Mouse (Mus musculus) ovary, postnatal 10 days (tissue): ENCODE measurements around the gene Hax1.
A peak's percentile ranks its signal among the peaks of the same experiment; 100 is the strongest.

Source experiments
- DNase-seq: peaks from one replicate; pipeline ENCODE4 v3.0.0; 2022; ENCODE audit warnings: low spot score

Hax1 gene

DNA sequence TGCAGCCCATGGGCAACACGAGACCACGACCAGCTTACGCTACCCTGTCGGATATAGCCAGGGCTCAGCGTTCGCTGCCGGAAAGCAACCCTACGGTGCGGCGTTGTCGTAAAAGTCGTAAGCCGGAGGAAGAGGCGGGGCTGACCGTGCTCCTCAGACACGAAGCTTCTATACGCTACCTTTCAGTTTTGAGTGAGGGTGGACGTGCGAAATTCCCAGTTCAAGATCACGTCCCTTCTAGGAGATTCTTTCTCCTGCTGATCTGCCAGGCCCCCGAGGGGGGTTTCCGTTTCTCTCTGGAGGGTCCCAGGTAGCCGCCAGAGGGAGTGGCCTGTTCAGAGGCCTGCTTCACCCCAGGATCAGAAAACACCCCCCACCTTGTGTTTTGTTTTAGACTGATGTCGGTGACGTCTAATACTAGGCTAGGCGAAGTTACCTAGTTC, at the start of gene Hax1:
Gene Hax1, minus strand, starts transcription at position 169 of the 443 bp plus-strand sequence.
- peak; percentile 82 for DNase-seq

DNA sequence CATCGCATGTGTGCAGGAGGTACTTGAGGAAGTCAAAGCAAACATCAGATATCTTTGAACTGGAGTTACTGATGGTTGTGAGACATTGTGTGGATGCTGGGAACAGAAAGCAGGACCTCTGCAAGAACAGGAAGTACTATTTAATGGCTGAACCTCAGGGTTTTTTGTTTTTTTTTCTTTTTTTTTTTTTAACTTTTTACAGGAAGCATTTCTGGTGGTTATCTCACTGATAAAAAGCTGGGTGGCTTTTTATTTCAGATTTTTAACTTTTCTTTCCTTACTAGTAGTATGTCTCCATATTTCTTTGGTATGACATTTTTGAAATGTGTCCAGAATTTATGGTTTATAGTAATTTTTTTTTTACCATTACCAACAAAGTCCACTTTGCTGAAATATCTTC, 37.7 kb upstream of the Hax1 start:
- DNase-seq: no peak

DNA sequence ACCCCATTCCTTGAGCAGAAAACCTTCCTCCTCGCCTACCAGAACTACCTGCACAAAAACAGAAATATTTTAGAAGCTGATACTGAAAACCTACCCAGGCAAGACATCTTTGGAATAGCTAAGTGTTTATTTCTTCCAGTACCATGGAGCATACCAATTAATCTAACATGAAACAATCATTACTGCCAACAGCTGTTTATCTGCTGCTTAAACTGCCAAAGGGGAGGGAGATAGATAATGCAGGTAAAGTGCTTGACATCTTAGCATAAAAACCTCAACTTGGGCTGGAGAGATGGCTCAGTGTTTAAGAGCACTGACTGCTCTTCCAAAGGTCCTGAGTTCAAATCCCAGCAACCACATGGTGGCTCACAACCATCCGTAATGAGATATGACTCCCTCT, 36.1 kb upstream of the Hax1 start:
- DNase-seq: no peak

DNA sequence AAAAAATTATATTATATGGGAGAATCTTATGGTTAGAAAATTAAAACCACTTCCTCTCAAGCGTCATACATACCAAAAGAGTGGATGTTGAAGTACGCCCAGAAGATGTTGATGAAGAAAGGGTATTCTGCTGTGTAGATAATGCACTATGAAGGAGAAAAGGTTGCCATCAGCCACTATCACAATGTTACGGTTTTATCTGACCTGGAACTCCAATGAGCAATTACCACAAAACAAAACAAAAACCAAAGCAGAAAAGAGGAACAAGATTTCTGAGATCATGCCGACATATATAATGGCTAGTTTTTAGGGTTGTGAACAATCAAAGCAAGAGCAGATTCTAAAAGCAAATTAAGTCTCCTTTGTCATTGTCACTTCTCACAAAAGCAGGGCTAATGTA, 18.0 kb upstream of the Hax1 start:
- no peak for DNase-seq

DNA sequence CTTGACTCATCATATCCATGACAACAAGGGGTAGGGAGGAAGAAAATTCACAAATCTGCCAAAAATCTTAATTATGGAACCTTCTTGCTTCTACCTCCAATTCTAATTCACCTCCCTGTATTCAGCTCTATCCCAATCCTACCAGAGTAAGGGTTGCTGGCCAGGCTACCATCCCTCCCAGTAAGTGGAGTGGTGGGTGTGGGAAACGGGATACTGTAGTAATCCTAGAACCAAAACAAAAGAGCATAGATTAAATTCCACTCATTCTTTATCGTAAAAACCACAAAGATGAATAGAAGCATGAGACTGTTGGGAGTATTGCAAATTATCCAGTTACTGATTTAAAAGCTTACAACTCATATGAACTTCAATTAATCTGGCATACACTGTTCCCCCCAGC, 11.7 kb upstream of the Hax1 start:
- DNase-seq: no peak

DNA sequence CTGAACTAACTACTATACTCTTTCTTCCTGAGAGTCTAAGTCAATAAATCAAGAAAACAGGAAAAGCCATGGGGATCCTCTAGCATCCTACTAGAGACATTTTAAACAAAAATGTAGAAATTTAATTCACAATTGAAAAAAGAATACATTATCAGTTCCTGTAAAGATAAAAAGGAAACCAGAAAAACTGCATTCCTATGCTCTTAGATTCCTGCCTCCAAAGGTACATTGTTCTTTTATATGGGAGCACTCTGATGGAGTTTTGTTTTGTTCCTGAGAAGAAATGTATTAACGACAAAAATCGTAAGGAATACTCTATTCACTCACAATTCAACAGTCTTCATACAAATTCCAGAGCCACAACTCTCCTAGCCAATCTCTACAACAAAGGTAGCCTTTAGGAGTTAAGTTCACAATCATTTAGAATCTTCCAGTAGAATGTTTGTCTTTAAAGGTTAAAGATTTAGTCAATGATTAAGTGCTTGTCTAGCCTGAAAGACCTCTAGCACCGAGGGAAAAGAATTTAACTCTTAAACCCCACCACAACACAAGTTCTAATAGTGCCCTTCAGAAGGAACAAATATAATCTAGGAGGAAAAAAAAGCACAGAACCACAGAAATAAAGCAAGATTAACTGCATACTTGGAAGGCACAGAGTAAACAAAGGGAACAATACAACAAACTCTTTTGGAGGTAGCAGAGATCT, 5.7 kb upstream of the Hax1 start:
- no peak for DNase-seq

DNA sequence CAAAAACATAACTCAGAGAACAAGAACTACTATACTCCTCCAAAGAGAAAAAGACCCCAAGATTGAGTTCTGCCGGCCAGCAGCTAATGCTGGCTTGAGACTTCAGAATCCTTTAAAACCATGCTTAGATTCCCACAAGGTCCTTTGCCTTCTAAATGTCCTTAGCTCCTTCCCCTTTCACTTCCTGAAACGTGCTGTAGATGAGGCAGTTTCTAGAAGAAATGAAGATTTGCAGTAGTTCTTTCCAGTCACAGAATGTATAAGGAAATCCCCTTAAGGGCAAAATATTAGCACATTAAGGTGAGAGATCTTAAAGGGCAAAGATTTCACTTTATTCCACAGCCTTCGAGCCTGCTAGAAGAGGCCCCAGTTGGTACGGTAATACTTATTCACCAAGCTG, 1.2 kb upstream of the Hax1 start:
- DNase-seq: no peak

DNA sequence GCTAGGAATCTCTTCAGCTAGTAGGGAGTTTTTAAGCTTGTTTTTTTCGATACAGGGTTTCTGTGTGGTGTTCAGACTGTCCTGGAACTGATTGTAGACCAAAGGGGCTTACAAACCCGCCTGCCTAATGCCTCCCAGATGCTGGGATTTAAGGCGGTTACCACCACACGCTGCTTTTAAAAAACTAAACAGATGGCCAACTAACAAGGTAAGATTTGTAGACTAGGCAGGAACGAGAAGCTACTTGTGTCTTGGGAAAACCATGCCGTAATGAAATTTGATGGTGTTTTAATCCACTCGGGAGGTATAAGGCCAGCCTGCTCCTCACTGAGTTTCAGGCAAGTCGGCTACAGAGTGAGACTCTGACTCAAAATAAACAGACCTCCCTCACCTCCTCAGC, 510 bp upstream of the Hax1 start:
- peak; percentile 4 for DNase-seq

DNA sequence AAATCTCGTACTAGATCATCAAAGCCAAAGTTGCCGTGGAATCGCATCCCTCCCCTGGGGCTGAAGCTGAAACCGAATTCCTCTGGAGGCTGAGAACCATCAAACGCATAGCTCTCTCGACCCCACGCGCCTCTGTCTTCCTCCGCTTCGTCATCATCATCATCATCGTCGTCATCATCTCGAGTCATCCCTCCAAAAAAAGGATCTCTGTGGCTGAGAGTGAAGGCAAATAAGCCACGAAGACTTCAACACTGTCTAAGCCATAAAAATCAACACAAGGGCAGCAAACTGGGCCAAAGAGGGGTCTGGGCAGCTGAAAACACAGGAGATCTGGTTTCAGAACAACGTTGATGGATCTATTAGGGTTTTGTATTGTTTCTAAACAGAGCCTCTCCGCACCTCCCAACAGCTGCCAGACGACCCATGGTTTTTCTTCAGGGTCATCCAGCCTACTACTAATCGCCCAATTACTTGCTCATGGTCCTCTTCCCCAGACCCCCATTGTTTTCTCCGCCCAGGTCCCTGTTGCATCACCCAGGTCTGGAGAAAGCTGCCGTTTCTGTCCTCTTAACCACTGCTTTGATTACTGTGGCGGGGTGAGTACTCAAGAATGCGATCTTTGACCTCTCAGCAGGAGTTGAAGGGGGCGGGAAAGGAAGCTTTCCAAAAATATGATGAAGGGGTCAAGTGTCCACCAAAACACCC, 637 bp downstream of the Hax1 start:
- no peak for DNase-seq

DNA sequence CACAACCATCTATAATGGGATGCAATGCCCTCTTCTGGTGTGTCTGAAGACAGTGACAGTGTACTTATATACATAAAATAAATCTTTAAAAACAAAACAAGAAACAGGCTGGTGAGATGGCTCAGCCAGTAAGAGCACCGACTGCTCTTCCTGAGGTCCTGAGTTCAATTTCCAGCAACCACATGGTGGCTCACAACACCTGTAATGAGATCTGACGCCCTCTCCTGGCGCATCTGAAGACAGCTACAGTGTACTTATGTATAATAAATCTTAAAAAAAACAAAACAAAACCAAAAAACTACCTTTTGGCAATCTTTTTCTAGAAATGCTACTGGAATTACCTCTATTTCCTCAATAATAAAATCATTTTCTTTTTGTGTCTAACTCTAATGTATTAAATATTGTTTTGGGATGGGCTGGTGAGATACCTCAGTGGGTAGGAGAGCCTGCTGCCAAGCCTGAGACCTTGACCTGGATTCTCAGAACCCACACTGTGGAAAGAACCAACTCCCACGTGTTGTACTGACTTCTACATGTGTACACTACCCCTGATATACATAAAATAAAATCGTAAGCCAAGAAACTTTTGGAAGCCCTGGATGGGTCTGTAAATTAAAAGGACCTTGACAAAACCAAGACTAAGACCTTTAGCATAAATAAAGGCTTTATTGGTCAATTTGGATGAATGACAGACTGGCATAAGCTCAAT, 3.6 kb downstream of the Hax1 start:
- DNase-seq: no peak

DNA sequence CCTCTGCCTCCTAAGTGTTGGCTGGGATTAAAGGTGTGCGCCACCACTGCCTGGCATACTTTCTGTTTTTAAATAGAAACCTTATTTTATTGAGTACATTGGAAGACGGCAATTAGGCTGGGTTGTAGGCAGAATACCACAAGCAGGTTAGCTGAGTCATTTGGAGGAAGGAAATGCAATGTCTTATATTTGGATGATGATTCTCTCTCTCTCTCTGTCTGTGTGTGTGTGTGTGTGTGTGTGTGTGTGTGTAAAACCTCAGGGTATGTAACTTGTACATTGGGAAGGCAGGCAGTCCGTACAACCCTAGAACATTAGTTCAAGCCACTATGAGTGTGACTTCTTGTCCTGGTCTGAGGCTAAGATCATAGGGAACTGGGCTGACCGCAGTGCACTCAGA, 10.8 kb downstream of the Hax1 start:
- no peak for DNase-seq

DNA sequence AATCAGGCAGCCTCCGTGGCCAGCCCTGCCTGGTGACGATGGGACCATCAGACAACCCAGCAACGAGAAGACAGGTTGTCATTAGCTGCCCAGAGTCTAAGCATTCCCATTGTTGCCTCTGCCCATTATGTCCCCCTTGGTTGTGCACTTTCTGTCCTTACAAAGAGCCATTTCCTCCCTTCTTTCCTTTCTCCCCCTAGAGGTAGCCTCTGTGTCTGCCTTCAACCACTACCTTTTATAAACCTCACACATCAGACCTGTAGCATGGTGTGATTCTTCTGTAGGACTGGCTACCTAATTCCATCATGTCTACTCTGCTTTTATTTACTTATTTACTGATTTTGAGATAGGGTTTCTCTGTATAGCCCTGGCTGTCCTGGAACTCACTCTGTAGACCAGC, 11.4 kb downstream of the Hax1 start:
- DNase-seq: no peak

DNA sequence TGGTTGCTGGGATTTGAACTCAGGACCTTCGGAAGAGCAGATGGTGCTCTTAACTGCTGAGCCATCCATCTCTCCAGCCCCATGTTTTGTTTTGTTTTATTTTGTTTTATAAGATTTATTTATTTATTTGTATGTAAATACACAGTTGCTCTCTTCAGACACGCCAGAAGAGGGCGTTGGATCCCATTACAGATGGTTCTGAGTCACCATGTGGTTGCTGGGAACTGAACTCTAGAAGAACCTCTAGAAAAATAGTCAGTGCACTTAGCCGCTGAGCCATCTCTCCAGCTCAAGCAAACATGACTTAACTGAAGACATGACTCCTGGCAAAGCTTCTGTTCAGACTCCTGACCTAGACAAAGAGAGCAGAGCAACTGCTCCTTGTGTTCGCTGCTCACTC, 16.2 kb downstream of the Hax1 start:
- no peak for DNase-seq

DNA sequence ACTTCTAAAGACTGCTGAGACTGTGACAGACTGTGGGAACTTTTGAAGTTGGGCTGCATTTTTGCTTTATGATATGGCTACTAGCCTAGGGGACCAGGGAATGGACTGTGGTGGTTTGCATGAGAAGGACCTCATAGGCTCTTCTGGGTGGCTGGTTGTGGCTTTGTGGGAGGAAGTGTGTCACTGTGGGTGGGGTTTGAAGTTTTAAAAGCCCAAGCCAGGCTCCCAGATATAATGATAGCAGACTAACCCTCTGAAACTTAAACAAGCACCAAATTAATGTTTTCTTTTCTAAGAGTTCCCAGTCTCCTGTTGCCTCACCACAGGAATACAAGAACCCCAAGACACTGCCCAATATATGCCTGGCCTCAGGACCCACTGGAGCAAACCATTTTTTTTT, 21.7 kb downstream of the Hax1 start:
- no peak for DNase-seq

DNA sequence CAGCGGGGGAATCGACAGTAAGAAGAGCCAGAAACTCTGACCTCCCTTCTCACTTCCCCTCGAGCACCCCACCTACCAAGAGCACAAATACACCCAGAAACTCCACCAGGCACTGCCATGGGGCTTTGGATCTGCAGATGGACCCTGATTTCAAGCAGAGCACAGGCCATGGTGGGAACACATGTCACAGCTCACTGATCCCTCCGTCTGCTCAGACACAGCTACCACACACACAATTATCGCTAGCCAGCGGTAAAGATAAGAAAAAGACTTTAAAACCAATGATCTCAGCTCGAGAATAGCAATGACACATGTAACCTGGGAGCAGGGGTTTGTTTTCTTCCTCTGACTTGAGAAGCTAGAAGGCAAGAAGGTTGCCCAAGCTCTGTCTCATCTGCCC, 30.1 kb downstream of the Hax1 start:
- DNase-seq: no peak

DNA sequence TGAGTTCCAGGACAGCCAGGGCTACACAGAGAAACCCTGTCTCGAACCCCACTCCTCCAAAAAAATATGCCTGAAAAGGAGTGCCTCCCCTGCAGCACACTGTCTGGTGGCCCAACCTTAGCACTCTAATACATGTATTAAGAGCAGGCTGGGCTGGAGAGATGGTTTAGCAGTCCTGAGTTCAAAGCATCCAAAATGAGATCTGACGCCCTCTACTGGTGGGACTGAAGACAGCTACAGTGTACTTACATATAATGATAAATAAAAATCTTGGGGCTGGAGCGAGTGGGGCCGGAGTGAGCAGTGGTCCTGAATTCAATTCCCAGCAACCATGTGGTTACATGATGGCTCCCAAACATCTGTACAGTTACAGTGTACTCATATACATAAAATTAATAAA, 31.6 kb downstream of the Hax1 start:
- no peak for DNase-seq

DNA sequence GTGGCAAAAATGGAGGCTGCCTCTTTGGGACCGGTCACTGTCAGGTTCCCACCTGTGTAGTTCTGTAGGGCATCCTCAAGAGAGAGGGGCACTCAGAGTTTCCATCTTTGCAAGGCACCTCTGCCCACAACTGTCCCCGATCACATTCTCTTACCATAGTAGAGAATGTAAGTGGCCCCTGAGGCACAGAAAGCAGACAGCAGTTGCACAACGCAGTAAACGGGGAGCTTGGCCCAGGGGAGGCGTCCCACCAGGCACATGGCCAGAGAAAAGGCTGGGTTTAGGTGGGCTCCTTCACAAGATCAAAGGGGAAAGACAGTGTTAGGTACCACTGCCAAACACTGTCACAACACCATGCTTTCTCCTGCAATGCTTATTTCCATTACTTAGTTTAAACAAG, 32.6 kb downstream of the Hax1 start:
- no peak for DNase-seq

DNA sequence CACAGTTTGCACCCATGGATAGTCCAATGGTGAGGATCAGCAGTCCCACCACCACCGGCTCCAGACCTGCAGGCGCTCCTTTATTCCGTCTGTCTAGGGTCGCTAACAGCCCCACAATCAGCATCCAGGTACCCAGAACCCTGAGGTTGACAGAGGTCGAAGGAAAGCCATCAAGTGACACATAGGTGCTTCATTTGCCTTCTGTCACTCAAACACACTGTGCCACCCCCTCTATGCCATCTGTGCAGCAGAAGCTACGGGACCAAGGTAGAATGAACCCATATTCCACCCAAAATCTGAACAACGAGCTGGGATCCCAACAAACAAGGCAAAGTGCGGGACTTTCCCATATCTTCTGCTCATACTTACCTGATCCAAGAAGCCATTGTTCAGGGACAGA, 33.0 kb downstream of the Hax1 start:
- no peak for DNase-seq

DNA sequence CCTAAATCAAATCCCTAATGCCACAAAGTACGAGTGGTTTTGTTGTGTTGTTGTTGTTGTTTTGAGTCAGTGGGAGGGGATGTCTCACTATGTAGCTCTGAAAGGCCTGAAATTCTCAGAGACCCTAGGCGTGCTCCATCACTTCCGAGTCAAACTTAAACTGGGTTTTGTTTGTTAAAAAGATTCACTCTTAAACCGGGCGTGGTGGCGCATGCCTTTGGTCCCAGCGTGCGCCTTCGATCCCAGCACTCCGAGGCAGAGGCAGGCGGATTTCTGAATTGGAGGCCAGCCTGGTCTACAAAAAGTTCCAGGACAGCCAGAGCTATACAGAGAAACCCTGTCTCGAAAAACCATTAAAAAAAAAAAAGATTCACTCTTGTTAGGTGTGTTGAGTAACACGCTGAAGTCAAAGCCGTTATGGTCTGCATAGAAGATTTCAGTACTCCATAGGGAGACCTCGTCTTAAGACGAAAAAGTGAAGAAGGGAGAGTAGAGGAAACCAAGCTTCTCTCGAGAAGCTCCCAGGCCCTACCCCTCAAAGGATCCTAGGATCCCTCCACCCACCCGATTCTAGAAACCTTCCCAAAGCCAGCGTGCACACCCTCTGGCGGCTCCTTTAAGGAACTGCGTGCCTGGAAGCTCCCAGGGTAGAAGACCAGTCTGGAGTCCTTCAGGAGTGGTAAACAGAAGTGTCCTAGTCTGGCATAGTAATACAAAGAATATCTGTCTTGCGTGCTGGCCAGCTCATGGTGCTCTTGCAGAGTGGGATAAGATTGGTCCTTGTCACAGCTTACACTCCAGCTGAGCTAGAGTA, 34.4 kb downstream of the Hax1 start:
- no peak for DNase-seq

DNA sequence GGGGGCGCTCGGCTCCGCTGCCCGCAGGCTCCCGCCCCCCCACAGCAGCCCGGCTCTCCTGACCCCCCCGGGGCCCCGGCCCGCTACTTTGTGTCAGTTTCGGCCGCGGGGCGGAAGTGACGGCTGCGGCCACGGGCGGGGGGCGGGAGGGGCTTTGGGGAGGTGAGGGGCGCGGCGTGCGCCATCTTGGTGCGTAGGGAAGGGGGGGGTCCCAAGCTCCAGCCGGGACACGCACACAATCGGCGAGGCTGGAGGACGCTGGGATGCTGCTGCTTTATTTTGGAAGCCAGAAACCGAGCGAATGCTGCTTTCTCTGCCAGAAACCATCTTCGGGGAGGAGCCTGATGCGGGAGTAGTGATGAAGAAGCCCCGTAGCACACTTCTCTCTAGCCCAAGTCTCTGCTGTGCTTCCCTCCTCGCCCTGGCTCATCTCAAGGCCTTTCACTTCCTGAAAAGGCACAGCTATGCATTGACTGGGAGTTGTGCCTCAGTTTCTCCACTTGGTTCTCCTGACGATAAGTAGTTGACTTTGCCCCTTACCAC, 35.3 kb downstream of the Hax1 start, which contains the start of gene Atp8b2:
Gene Atp8b2, minus strand, starts transcription at position 288 of the 543 bp plus-strand sequence.
- DNase-seq: peak; percentile 43

DNA sequence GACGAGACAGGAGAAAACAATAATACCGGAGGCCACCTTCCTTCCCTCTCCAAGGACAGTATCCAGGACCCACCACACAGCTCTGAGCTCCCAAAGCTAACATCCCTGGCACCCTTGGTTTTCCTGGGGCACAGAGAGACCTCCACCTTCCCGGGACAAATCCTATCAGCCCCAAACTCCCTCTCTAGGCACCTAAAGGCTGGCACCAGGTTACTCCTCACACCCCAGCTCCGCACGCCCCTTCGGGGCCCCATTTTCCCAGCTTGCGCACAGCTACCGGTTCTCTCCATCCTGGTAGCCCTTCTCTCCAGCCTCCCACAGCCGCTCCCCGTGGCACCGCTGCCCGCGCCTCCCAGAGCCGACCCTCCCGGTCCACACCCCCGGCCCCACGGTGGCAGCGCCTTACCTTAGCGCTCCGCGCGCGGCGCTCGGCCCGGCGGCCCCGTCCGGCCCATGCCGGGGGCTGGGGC, 35.8 kb downstream of the Hax1 start:
- peak; percentile 31 for DNase-seq
